Mouse (Mus musculus) kidney, adult 18-20 months (tissue): Measurements from ENCODE around the gene Nxpe3.

Experiments
- DNase-seq: peaks from one replicate; pipeline ENCODE4 v3.0.0; 2021

The Nxpe3 gene

GRCm38 (mm10) chr16:55801629-55802028 lies 93.5 kb downstream of the Nxpe3 start:
- no peak for DNase-seq

- DNase-seq: no peak
These were observed 96.2 kb downstream of the Nxpe3 start for GRCm38 (mm10) chr16:55798845-55799244.

- DNase-seq: no peak
These were observed 104.8 kb downstream of the Nxpe3 start for GRCm38 (mm10) chr16:55790326-55790725.
